Mouse (Mus musculus): ENCODE results near the gene Gm10662. TPM values are rescaled to one million over a fixed set of nuclear protein-coding genes. Genes with fewer than 3 reads are reported as not detected.
"Not testable (repeated sequence)": the region's sequence is repeated elsewhere in the genome, so short reads cannot be mapped to it uniquely, and the experiment has no call there.

The Gm10662 gene
- polyA plus RNA-seq (2016; fragmentation: Nextera tagmentation; extraction: Ambion mirVana): not detected in 2 replicates

DNA sequence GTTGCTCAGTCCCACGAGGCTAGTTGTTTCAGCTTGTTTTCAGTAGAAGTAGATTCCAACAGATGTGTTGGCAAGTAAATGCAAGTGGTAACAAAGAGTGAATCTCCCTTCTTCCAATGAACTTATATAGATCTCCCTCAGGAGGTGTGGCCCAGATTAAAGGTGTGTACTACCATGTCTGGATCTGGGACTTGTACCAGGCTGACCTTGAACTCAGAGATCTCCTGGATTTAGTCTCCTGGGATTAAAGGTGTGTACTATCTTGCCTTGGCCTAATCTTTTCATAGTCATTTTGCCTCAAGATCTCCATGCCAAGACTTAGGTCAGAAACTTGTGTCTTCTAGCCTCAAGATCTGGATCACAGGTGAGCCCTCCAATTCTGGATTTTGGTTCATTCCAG lies at the start of gene Gm10662:
TSS of gene Gm10662 (minus strand) at position 101 of the 400 bp plus-strand sequence.
- not testable (repeated sequence) for DNase-seq (ENCODE audit: low spot score)

DNA sequence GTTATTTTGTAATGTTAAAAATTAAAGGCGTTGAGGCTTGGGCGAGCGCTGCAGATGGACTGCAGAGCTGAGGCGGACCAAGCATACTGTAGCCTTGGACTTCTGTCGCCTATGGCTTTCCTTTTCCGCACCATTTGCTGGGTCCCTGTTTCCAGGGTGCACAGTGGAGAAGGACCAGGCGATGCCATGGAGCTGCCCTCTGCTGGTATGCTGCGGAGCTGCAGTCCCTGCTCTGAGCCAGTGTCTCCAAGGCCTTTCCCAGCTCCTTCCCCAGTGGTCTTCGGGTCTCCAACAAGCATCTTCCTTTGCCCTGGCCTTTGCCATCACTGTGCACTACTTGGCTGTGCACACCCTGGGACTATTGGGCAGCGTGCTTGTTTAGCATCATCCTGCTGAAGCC lies 19.2 kb upstream of the Gm10662 start:
- H3K36me3 ChIP-seq (replicated peaks); DNase-seq (ENCODE audit: low spot score); H3K27me3 ChIP-seq (replicated peaks; ENCODE audit: low read depth, poor library complexity, severe bottlenecking); H3K9me3 ChIP-seq; H3K4me1 ChIP-seq; H3K27ac ChIP-seq (replicated peaks); H3K4me3 ChIP-seq: not testable (repeated sequence)
- WGBS: 91% methylated on average over 10 of the region's 10 CpGs

More for the DNA sequence above, at the start of gene Gm10662:
- not testable (repeated sequence) for H3K4me1 ChIP-seq; H3K27me3 ChIP-seq (replicated peaks; ENCODE audit: low read depth, poor library complexity, severe bottlenecking); H3K36me3 ChIP-seq (replicated peaks); H3K4me3 ChIP-seq; H3K9me3 ChIP-seq; H3K27ac ChIP-seq (replicated peaks)
- WGBS: no CpG with 5 or more reads among the region's 1 CpGs

Other genes starting within 250 kb of the Gm10662 start
- gene Gm4214, start 159.8 kb downstream of the Gm10662 start, polyA plus RNA-seq (2016; fragmentation: Nextera tagmentation; extraction: Ambion mirVana): not detected in 2 replicates
- not detected in 2 replicates for gene Gm4216, start 124.6 kb downstream of the Gm10662 start, polyA plus RNA-seq (2016; fragmentation: Nextera tagmentation; extraction: Ambion mirVana)
- gene Vmn1r163, start 88.9 kb downstream of the Gm10662 start, polyA plus RNA-seq (2016; fragmentation: Nextera tagmentation; extraction: Ambion mirVana): not detected in 2 replicates
- not detected in 2 replicates for gene Gm8720, start 77.0 kb downstream of the Gm10662 start, polyA plus RNA-seq (2016; fragmentation: Nextera tagmentation; extraction: Ambion mirVana)
- not detected in 2 replicates for gene Vmn1r165, start 72.9 kb upstream of the Gm10662 start, polyA plus RNA-seq (2016; fragmentation: Nextera tagmentation; extraction: Ambion mirVana)
- gene Vmn1r166, start 107.2 kb upstream of the Gm10662 start, polyA plus RNA-seq (2016; fragmentation: Nextera tagmentation; extraction: Ambion mirVana): not detected in 2 replicates
- gene Gm6902, start 134.4 kb upstream of the Gm10662 start, polyA plus RNA-seq (2016; fragmentation: Nextera tagmentation; extraction: Ambion mirVana): not detected in 2 replicates
- not detected in 2 replicates for gene Nlrp4e, start 156.7 kb upstream of the Gm10662 start, polyA plus RNA-seq (2016; fragmentation: Nextera tagmentation; extraction: Ambion mirVana)
- not detected in 2 replicates for gene Nlrp5, start 241.4 kb upstream of the Gm10662 start, polyA plus RNA-seq (2016; fragmentation: Nextera tagmentation; extraction: Ambion mirVana)

All from embryonic facial prominence, embryonic 10.5 days (tissue).